Mouse (Mus musculus) thymus, adult 2 months (tissue): Measurements from ENCODE around the gene Morf4l1.

Experiments
- CTCF ChIP-seq: fragments of 200-500 bp; IDR thresholded peaks from 2 replicates; pipeline ENCODE4 v1.5.1; 2012; ENCODE audit warnings: mild to moderate bottlenecking, control low read depth, low read length, moderate library complexity, borderline replicate concordance; ENCODE audit not compliant: control insufficient read depth, poor library complexity, insufficient read depth; ENCODE audit errors: extremely low read depth
- POLR2A ChIP-seq: fragments of 200-500 bp; IDR thresholded peaks from 2 replicates; pipeline ENCODE4 v1.6.1; 2012; ENCODE audit warnings: mild to moderate bottlenecking, low read length, control low read depth, moderate library complexity; ENCODE audit not compliant: control insufficient read depth, poor library complexity, insufficient read depth; ENCODE audit errors: extremely low read depth

GRCm38 (mm10) chr9:90060574-90060875 is 54.0 kb downstream of the Morf4l1 start:
- no peak for TF ChIP-seq CTCF
- TF ChIP-seq POLR2A: no peak
